Mouse (Mus musculus): Measurements from ENCODE around the gene Bok. TPM values are rescaled to one million over a fixed set of nuclear protein-coding genes. Genes with fewer than 3 reads are reported as not detected.
A peak's percentile ranks its signal among the peaks of the same experiment; 100 is the strongest.

Gene Bok
- polyA plus RNA-seq, 1 experiment from 2014 or later: 83.3 TPM

DNA sequence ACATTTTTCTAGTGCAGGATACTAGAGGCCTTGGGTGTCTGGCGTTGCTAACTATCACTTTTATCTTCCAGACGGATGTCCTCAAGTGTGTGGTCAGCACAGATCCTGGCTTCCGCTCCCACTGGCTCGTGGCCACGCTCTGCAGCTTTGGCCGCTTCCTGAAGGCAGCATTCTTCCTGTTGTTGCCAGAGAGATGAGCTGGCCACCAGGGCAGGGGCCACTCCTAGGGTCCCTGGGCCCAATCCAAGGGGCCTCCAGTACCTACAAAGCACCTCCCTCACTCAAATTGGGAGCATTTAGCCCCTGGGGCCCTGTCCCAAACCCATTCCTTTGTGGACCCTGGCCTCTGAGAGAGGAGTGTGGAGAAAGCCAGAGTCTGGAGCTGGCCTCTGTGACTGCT lies 9.5 kb downstream of the Bok start:
- H3K36me3 ChIP-seq (ENCODE audit: control insufficient read depth, insufficient read depth, low read length): peaks cover 38% of the 10 kb centered on the region
- DNase-seq (ENCODE audit: low spot score) (no peak), ATAC-seq (no peak)
- WGBS: 94% methylated on average over 6 of the region's 6 CpGs
- H3K9me3 ChIP-seq (replicated peaks; ENCODE audit: control insufficient read depth, low read length): no peaks in the 10 kb centered on the region
- H3K4me1 ChIP-seq (ENCODE audit: control insufficient read depth, insufficient read depth, low read length): no peaks in the 10 kb centered on the region
- H3K4me3 ChIP-seq (ENCODE audit: low read depth, low read length): no peak overlapping the region
- H3K27ac ChIP-seq (ENCODE audit: low read depth, low read length): no peak overlapping the region
- H3K27me3 ChIP-seq (replicated peaks; ENCODE audit: control insufficient read depth, insufficient read depth, low read length): no peaks in the 10 kb centered on the region
- no peak overlapping the region for H3K4me2 ChIP-seq (ENCODE audit: low read length)
- H3K9ac ChIP-seq (ENCODE audit: low read length): no peak overlapping the region

DNA sequence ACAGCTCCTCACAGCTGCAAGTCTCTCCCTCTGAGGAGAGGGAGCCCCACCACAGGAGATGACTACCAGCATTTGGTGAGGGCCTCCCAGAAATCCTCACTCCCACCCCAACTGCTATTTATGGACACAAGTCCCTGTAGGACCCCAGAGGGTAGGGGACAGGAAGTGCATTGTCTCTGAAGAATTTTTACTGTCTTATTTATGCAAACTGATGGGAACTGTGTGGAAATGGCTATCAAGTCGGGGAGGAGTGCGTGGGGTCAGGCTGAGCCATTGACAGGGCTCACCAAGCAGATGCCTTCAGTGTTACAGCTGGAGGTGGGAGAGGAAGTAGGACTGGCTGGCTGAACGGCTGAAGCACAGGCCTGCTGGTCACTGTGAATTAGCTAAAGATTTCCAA lies 11.9 kb downstream of the Bok start:
- Histone ChIP-seq H3K4me1 (ENCODE audit: control insufficient read depth, insufficient read depth, low read length) (no peaks in the 10 kb centered on the region), H3K4me3 (ENCODE audit: low read depth, low read length) (no peak overlapping the region), H3K27ac (ENCODE audit: low read depth, low read length) (0 out of 2 replicates have a peak overlapping the region, but pooled peaks have one; percentile 5), H3K9ac (ENCODE audit: low read length) (no peak overlapping the region), H3K9me3 (replicated peaks; ENCODE audit: control insufficient read depth, low read length) (no peaks in the 10 kb centered on the region), H3K27me3 (replicated peaks; ENCODE audit: control insufficient read depth, insufficient read depth, low read length) (no peaks in the 10 kb centered on the region), H3K4me2 (ENCODE audit: low read length) (no peak overlapping the region), H3K36me3 (ENCODE audit: control insufficient read depth, insufficient read depth, low read length) (peaks cover 24% of the 10 kb centered on the region)
- no peak for ATAC-seq
- DNase-seq (ENCODE audit: low spot score): no peak
- WGBS: 78% methylated on average over 3 of the region's 3 CpGs

DNA sequence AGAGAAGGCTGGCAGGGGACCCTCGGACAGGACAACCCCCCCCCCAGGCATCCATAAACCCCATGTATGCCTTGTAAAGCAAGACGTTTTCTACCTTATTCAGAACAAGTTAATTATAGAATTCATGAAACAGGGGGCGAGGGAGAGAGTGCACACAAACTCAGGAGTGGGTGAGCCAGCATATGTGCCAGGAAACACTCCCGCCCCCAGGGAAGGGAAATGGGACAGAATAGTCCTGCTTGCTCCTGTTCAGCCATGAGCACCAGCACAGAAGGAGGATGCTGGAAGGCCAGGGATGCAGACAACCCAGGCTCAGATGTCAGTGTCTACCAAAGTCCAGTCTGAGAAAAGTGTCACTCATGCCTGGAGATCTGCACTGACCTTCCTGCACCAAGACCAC lies 13.7 kb downstream of the Bok start:
- H3K4me1 ChIP-seq (ENCODE audit: control insufficient read depth, insufficient read depth, low read length): no peaks in the 10 kb centered on the region
- DNase-seq (ENCODE audit: low spot score): no peak
- no peak for ATAC-seq
- no peak overlapping the region for H3K9ac ChIP-seq (ENCODE audit: low read length)
- no peaks in the 10 kb centered on the region for H3K9me3 ChIP-seq (replicated peaks; ENCODE audit: control insufficient read depth, low read length)
- H3K27ac ChIP-seq (ENCODE audit: low read depth, low read length): no peak overlapping the region
- 77% methylated on average over 4 of the region's 4 CpGs for WGBS
- peaks cover 27% of the 10 kb centered on the region for H3K36me3 ChIP-seq (ENCODE audit: control insufficient read depth, insufficient read depth, low read length)
- H3K27me3 ChIP-seq (replicated peaks; ENCODE audit: control insufficient read depth, insufficient read depth, low read length): no peaks in the 10 kb centered on the region
- no peak overlapping the region for H3K4me3 ChIP-seq (ENCODE audit: low read depth, low read length)
- H3K4me2 ChIP-seq (ENCODE audit: low read length): no peak overlapping the region

DNA sequence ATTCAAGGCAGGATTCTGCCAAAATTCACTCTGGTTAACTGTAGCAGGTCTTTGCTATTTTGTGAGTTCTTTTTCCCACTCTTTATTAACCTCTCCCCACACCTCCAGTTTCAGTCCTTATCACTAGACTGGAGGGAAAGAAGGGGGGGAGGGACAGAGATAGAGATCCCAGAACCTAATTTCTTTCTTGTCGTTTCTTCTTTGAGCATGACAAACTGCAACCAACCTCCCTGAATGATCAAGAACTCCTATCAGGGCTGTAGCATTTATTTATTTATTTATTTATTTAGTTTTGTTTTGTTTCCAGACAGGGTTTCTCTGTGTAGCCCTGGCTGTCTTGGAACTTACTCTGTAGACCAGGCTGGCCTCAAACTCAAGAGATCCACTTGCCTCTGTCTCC lies 16.6 kb downstream of the Bok start:
- ATAC-seq: no peak
- Histone ChIP-seq H3K4me3 (ENCODE audit: low read depth, low read length) (no peak overlapping the region), H3K36me3 (ENCODE audit: control insufficient read depth, insufficient read depth, low read length) (peaks cover 18% of the 10 kb centered on the region), H3K27ac (ENCODE audit: low read depth, low read length) (no peak overlapping the region), H3K4me2 (ENCODE audit: low read length) (no peak overlapping the region), H3K9me3 (replicated peaks; ENCODE audit: control insufficient read depth, low read length) (no peaks in the 10 kb centered on the region), H3K4me1 (ENCODE audit: control insufficient read depth, insufficient read depth, low read length) (no peaks in the 10 kb centered on the region), H3K27me3 (replicated peaks; ENCODE audit: control insufficient read depth, insufficient read depth, low read length) (no peaks in the 10 kb centered on the region), H3K9ac (ENCODE audit: low read length) (no peak overlapping the region)
- 97% methylated on average over 1 of the region's 1 CpGs for WGBS
- no peak for DNase-seq (ENCODE audit: low spot score)

DNA sequence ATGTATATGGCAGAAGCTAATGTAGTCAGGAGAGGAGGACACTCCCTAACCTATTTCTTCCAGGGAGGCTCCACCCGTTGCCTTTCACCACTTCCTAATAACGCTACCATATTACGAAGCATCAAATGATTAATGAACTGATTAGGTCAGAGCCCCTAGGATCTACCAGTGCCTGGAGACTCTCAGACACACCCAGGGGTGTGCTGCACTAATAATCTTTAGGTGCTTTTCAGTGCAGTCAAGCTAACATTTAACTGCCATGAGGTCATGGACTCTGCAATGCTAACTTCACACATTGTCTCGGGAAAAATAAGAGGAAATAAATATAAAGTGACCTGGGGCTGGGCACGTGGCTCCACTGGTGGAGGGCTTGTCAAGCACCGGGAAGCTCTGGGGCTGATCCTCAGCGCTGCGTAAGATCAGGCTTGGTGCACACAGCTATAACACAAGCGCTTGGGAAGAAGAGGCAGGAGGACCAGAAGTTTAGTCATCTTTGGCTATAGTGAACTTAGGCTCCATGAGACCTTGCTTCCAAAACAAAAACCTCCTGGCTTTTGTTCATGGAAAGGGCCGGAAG lies 18.1 kb downstream of the Bok start:
- no peaks in the 10 kb centered on the region for H3K27me3 ChIP-seq (replicated peaks; ENCODE audit: control insufficient read depth, insufficient read depth, low read length)
- WGBS: 91% methylated on average over 10 of the region's 10 CpGs
- ATAC-seq (no peak), DNase-seq (ENCODE audit: low spot score) (no peak)
- H3K27ac ChIP-seq (ENCODE audit: low read depth, low read length): no peak overlapping the region
- no peak overlapping the region for H3K4me2 ChIP-seq (ENCODE audit: low read length)
- no peak overlapping the region for H3K9ac ChIP-seq (ENCODE audit: low read length)
- H3K4me3 ChIP-seq (ENCODE audit: low read depth, low read length): no peak overlapping the region
- peaks cover 18% of the 10 kb centered on the region for H3K36me3 ChIP-seq (ENCODE audit: control insufficient read depth, insufficient read depth, low read length)
- no peaks in the 10 kb centered on the region for H3K4me1 ChIP-seq (ENCODE audit: control insufficient read depth, insufficient read depth, low read length)
- no peaks in the 10 kb centered on the region for H3K9me3 ChIP-seq (replicated peaks; ENCODE audit: control insufficient read depth, low read length)

DNA sequence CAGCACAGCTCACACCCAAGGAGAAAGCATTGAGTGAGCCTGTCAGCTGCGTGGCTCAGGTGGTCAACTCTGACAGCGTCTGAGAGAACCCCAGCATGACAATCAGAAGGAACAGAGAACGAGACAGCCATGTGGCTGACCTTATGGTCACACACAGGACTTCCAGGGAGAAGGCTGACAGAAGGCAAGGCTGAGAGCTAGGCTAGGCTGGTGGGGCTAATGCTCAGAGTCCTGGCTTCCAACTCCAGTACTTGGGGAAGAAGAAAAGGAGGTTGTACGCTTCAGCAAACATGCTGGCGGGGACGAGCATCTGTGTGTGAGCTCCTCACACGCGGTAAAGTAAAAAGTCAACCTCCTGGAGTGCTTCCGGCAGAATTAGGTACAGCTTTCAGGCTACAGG lies 18.9 kb downstream of the Bok start:
- no peak overlapping the region for H3K27ac ChIP-seq (ENCODE audit: low read depth, low read length)
- H3K9ac ChIP-seq (ENCODE audit: low read length): no peak overlapping the region
- ATAC-seq (no peak), DNase-seq (ENCODE audit: low spot score) (no peak)
- no peak overlapping the region for H3K4me2 ChIP-seq (ENCODE audit: low read length)
- no peak overlapping the region for H3K4me3 ChIP-seq (ENCODE audit: low read depth, low read length)
- H3K9me3 ChIP-seq (replicated peaks; ENCODE audit: control insufficient read depth, low read length): no peaks in the 10 kb centered on the region
- H3K4me1 ChIP-seq (ENCODE audit: control insufficient read depth, insufficient read depth, low read length): no peaks in the 10 kb centered on the region
- peaks cover 18% of the 10 kb centered on the region for H3K36me3 ChIP-seq (ENCODE audit: control insufficient read depth, insufficient read depth, low read length)
- no peaks in the 10 kb centered on the region for H3K27me3 ChIP-seq (replicated peaks; ENCODE audit: control insufficient read depth, insufficient read depth, low read length)
- whole genome bisulfite sequencing: 87% methylated on average over 9 of the region's 9 CpGs

DNA sequence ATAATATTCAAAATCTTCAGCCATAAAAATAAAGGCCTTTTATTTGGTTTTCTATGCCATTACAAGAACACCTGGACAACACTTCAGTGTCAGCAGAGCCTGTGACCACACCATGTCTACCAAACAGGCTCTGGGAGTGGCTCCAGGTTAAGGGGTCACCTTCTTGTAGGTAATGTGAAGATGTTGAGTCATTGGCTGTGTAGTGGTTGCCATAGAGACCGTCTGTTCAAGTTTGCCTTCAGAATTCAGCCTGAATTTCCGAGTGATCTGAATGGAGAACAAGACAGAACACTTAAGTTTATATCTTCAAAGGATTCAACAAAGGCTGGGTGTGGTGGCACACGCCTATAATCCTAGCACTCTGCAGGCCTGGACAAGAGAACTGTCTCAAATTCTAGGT lies 19.9 kb downstream of the Bok start:
- no peak overlapping the region for H3K4me2 ChIP-seq (ENCODE audit: low read length)

DNA sequence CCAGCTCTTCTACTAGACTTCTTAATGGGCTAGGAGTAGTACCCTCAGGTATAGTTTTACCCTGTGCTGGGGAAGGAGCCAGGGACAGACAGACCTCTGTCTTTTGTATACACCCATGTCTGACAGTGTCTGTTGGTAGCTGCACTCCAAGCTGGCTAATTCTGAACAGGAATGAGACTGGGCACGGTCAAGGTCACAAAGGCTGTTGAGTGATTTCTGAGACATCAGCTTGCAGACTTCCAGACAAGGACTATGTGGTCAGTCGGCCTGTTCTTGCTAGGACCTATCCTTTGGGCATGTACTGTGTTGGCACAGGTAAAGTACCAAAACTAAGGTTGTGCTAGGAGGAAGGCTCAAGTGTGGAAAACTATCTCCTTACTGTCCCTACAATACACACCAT lies 30.7 kb downstream of the Bok start:
- ATAC-seq: no peak
- H3K27me3 ChIP-seq (replicated peaks; ENCODE audit: control insufficient read depth, insufficient read depth, low read length): no peaks in the 10 kb centered on the region
- 86% methylated on average over 2 of the region's 2 CpGs for WGBS
- H3K4me3 ChIP-seq (ENCODE audit: low read depth, low read length): no peak overlapping the region
- H3K27ac ChIP-seq (ENCODE audit: low read depth, low read length): no peak overlapping the region
- no peaks in the 10 kb centered on the region for H3K9me3 ChIP-seq (replicated peaks; ENCODE audit: control insufficient read depth, low read length)
- DNase-seq (ENCODE audit: low spot score): no peak
- H3K4me1 ChIP-seq (ENCODE audit: control insufficient read depth, insufficient read depth, low read length): no peaks in the 10 kb centered on the region
- no peak overlapping the region for H3K9ac ChIP-seq (ENCODE audit: low read length)
- peaks cover 20% of the 10 kb centered on the region; the same call in 1 of the 2 replicates for H3K36me3 ChIP-seq (ENCODE audit: control insufficient read depth, insufficient read depth, low read length)
- H3K4me2 ChIP-seq (ENCODE audit: low read length): no peak overlapping the region

More for the DNA sequence above, 19.9 kb downstream of the Bok start:
- Histone ChIP-seq H3K9ac (ENCODE audit: low read length) (no peak overlapping the region), H3K4me3 (ENCODE audit: low read depth, low read length) (no peak overlapping the region), H3K36me3 (ENCODE audit: control insufficient read depth, insufficient read depth, low read length) (peaks cover 18% of the 10 kb centered on the region), H3K9me3 (replicated peaks; ENCODE audit: control insufficient read depth, low read length) (no peaks in the 10 kb centered on the region), H3K27ac (ENCODE audit: low read depth, low read length) (no peak overlapping the region), H3K4me1 (ENCODE audit: control insufficient read depth, insufficient read depth, low read length) (no peaks in the 10 kb centered on the region), H3K27me3 (replicated peaks; ENCODE audit: control insufficient read depth, insufficient read depth, low read length) (no peaks in the 10 kb centered on the region)
- ATAC-seq (no peak), DNase-seq (ENCODE audit: low spot score) (no peak)
- WGBS: 68% methylated on average over 3 of the region's 3 CpGs

DNA sequence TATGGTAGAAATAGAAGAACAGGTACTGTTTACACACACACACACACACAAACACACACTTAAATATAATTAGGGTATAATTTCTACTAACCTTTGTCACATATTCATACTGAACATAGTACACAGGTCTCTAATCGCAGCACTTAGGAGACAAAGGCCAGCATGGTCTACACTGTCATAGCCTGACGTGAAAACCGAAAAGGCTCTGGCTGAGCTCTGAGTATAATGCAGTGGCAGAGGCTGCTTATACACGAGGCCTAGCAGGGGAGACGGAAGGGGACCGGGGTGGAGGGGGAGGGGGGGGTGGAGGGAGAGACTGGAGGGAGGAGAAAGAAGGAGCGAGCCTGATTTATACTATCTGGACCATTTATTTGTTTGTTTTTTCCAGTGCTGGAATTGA lies 36.1 kb downstream of the Bok start:
- Histone ChIP-seq H3K27me3 (replicated peaks; ENCODE audit: control insufficient read depth, insufficient read depth, low read length) (no peaks in the 10 kb centered on the region), H3K4me2 (ENCODE audit: low read length) (no peak overlapping the region), H3K4me1 (ENCODE audit: control insufficient read depth, insufficient read depth, low read length) (no peaks in the 10 kb centered on the region), H3K27ac (ENCODE audit: low read depth, low read length) (no peak overlapping the region), H3K9ac (ENCODE audit: low read length) (no peak overlapping the region), H3K36me3 (ENCODE audit: control insufficient read depth, insufficient read depth, low read length) (0 out of 2 replicates have a peak, but pooled peaks cover 11% of the 10 kb centered on the region), H3K4me3 (ENCODE audit: low read depth, low read length) (no peak overlapping the region), H3K9me3 (replicated peaks; ENCODE audit: control insufficient read depth, low read length) (no peaks in the 10 kb centered on the region)
- 59% methylated on average over 7 of the region's 7 CpGs for WGBS
- no peak for ATAC-seq
- DNase-seq (ENCODE audit: low spot score): no peak
